Mouse (Mus musculus) left cerebral cortex, adult 18-20 months (tissue): ENCODE measurements around the gene Pbx4. TPM values are rescaled to one million over a fixed set of nuclear protein-coding genes. Genes with fewer than 3 reads are reported as not detected.

Experiments
- DNase-seq, 2 experiments: peaks; one replicate each; pipeline ENCODE4 v3.0.0; 2021 to 2022; ENCODE audit warnings: low spot score in 2 of 2, mixed read lengths in 1 of 2
- total RNA-seq, 2 experiments: library from RNA; stranded (reverse); gene quantifications; 2 replicates each; pipeline ENCODE4 v1.2.3; 2021

The Pbx4 gene
- total RNA-seq, 2 experiments from 2014 or later, result 14.1 to 17.8 TPM

GRCm38 (mm10) chr8:69808864-69809403 is 23.4 kb upstream of the Pbx4 start:
- DNase-seq, result no peak

DNA sequence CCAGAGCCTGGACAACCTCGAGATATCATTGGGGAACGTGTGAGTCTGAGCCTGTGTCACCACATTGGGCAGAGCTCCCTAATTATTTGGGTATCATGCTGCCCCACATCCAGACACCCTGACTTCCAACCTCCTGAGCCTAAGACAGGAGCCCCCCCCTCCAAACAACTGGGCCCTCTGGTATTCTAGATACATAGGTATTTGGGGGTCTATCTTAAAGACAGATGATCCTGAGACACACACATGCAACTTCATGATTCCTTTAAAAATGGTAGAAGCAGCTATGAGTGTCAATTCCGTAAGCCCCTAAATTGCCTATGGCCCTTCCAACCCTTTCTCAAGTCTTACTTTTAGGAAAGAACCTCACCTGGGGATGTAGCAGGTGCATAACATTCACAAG is 22.5 kb upstream of the Pbx4 start:
- no peak for DNase-seq

- DNase-seq, result no peak
These were observed 17.4 kb upstream of the Pbx4 start for GRCm38 (mm10) chr8:69814881-69815280.

- no peak for DNase-seq
These were observed 16.9 kb upstream of the Pbx4 start for GRCm38 (mm10) chr8:69815396-69815795.

DNA sequence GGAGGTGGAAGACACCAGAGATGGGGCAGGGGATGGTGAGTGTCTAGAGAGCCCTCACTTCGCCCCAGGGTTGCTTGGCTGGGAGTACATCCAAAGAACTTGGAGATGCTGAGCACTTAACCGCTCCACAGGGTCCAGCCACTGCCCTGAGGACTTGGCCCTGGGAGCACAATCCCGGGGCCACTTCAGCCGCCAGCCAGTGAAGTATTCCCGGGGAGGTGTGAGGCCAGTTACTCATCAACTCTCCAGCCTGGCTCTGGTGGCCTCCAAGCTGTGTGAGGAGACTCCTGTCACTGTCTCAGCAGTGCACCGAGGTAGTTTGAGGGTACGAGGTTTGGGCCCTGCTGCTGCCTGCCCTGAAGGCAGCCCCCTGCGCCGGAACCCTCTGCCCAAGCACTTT is 11.8 kb upstream of the Pbx4 start:
- DNase-seq, result no peak

DNA sequence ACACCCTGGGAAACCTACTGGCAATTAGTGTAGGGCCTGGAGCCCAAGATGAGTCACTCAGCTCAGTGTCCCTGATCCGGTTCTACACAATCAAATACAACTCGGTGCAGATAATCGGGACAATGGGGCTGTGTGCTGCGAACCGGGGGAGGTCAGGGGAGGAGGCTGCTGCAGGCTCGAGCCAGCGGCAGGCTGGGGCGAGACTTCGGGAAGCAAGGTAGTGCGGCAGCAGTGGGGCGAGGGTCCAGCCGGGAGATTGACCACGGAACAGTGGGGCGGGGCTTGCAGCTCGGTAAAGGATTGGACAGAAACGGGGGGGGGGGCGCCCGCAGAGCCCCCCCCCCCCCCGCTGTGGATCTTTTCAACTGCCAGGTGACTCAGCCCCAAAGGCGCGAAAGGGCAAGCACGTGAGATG is 10.3 kb upstream of the Pbx4 start:
- no peak for DNase-seq

DNA sequence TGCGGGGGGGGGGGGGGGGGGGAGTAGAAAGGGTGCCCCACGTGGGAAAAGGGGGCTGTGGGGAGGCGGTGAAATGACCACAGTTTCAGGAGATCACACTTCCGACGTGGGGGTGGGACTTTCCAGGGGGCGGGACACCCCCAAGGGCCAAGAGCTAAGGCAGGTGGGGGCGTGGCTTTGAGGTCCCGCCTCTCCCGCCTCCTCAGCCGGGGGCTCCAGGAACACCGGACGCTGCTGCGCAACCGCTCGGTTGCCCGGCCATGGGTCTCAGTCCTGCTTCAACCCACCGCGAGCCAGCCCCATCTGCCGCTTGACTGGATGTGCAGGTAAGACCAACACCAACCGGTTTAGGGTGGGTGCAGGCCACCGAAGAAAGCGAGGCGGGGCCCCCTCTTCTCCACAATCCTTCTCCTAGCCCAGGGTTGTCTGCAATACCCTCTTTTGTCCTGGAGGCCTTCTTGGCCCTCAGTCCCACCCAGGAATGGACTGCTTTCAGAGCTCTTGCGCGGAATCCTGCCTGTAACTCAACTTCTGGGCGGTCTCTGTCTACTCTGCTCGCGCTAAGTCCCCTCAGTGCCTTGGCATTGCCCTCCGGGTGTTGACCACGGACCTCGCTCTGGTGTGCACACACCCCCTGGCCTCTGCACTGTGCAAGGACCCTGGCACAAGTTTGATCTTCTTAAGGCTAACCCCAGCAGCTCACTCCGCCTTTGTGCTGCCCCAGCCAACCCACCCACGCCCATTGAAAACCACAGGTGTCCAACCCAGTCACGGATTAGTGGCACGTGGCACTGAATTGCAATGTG is 9.7 kb upstream of the Pbx4 start, which contains the start of gene Lpar2:
Gene Lpar2, plus strand, starts transcription at position 44 of the 806 bp plus-strand sequence.
- no peak for DNase-seq

- DNase-seq, result no peak
These were observed 5.9 kb upstream of the Pbx4 start for GRCm38 (mm10) chr8:69826371-69826770.

DNA sequence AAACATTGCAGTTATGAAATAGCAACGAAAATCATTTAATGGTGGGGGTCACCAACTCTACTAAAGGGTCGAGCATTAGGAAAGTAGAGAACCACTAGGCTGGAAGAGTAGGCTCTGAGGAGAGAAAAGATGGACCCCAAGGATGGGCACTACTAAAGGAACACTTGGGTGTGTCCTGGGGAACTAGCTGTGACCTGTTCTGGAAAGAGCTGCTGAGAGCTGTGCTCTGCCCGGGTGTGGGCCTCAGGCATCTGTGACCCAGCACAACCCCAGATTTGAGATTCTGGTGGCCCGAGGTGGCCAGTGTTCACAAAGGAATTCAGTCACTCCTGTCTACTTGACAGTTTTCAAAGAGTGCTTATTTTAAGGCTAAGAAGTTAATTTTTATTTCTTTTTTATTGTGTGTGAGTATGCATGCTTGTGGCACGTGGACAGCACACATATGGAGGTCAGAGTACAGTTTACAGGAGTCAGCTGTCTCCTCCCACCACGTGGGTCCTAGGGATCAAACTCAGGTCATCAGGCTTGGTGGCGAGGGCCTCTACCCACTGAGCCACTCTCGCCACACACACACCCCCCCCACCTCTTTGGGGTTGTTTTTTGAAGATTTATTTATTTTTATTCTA is 4.9 kb downstream of the Pbx4 start:
- DNase-seq, result no peak

GRCm38 (mm10) chr8:69847167-69848065 is 15.1 kb downstream of the Pbx4 start:
- DNase-seq, result no peak

DNA sequence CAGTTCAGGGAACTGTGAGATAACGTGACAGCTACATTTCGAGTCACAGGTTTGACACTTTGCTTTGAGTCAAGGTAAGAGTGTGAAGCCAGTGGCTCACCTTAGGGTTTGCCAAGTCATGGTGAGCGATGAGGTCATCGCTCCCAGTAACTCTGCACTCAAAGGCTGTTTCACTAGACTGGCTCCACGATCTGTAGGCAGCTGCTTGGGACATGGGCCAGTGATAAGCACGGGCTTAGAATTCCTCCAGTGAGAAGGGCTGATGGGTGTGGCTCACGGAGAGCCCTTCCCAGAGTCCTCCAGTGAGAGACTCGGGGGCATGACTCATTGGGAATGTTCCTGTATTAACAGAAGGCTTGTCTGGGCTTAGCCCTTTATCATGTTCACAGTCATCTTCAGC is 16.7 kb downstream of the Pbx4 start:
- DNase-seq, result no peak

DNA sequence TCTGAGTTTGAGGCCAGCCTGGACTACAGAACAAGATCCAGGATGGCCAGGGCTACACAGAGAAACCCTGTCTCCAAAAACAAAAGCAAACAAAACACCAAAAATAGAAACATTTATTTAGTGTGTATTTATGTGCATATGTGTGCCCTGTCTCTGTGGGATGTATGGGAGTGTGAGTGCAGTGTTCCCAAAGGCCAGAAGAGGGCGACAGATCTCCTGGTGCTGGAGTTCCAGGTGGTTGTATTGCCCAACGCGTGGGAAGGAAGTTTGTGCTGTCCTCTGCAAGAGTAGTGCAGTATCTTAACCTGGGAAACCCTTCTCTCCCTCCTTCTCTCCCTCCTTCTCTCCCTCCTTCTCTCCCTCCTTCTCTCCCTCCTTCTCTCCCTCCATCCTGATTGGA is 17.6 kb downstream of the Pbx4 start:
- no peak for DNase-seq

- no peak for DNase-seq
These were observed 18.7 kb downstream of the Pbx4 start for GRCm38 (mm10) chr8:69850926-69851506.

DNA sequence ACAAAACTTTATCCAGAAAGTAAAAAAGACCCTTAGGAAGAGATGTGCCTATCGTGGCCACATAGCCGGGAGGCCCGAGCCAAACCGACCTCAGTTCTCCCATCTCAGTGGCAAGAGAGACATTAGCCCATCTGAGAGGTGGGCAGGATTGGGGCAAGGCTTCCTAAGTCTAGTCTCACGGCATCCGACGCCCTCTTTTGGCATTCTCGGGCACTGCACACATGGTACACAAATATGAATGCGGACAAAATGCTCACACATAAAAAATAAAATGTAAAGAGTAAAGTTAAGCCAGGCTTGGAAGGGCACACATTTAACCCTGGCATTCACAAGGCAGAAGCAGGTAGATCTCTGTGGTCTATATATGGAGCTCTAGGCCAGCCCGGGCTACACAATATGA is 21.6 kb downstream of the Pbx4 start:
- DNase-seq, result no peak

- no peak for DNase-seq
These were observed 28.5 kb downstream of the Pbx4 start for GRCm38 (mm10) chr8:69860807-69861206.

DNA sequence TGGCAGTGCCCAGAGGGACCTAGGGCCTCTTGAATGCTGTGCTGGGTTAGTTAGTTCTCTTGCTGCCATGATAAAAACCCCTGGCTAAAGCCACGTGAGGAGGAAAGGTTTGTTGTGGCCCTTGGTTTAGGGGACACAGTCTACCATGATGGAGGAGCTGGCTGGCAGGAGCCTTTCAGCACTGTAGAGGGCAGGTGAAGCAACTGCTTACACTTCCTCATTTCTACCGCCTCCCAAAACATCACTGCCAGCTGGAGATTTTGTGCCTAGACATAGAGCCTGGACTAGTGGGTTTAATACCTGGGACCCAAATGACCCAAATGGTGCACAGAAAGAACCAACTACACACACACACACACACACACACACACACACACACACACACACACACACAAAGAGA is 29.0 kb downstream of the Pbx4 start:
- no peak for DNase-seq

DNA sequence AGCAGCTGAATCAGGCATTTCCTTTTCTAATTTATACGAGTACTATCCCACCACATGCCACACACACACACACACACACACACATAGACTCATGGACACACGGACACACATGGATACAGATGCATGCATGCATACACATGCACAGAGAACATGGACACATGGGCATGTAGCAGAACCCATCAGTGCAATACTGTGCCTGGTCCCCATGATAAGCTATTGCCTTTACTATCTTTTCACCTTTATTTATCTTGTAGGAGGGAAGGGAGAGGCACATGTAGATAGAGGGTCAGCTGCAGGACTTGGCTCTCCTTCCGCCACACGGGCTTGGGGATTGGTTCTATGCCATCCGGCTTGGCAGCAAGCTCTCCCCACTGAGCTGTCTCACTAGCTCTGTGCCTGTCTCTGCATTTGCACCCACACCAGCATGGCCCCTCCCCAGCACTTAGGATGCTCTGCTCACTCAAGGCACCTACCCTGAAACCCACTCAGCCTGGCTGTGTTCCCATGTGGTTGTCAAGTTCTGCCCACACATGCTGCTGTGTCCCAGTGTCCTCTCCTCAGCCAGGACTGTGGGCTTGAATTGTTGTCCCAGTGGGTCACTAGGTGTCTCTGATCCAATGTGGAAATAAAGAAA is 31.2 kb downstream of the Pbx4 start:
- peak in 1 of 2 experiments; percentile 47 for DNase-seq

GRCm38 (mm10) chr8:69864180-69864579 is 31.9 kb downstream of the Pbx4 start:
- no peak for DNase-seq

DNA sequence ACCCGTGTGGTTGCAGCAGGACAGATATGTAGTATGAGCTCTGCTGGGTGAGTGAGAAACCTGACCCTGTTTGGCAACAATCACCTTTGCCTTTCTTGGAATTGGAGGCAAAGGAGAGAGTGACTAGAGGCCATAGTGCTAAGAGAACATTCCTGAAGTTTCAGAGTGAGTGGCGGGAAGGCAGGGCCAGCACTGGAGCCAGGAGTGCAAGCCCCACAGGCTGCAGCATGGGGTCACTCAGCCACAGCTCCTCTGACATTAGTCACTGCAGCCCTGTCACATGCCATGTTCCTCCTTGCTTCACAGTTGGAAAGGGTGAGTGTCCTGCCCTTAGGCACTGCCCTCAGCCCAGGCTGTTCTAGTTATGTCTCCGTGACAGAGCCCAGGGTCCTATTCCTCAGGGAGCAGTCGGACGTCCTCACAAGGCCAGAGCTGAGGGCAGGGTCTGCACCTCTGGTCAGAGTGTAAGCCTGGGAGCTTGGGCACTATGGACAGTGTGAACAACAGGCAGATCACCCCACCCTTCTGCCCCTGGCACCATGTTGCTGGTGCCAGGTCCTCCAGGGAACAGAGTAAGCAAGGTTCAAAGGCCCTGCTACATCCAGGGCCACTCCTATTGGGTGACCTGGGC is 35.5 kb downstream of the Pbx4 start:
- no peak for DNase-seq
